Mouse (Mus musculus) embryonic facial prominence, embryonic 11.5 days (tissue): ENCODE data around the gene Sgsm1. TPM values are rescaled to one million over a fixed set of nuclear protein-coding genes. Genes with fewer than 3 reads are reported as not detected.
A peak's percentile ranks its signal among the peaks of the same experiment; 100 is the strongest.

Experiments used
- ATAC-seq: fragments of 200-750 bp; cut with Nextera tagmentation; replicated peaks from 2 replicates; pipeline ENCODE4 v1.8.0; 2017; ENCODE audit warnings: low read depth; ENCODE audit not compliant: insufficient number of reproducible peaks, low FRiP score, low TSS enrichment
- DNase-seq: peaks from one replicate; pipeline ENCODE4 v3.0.0-alpha.2; 2015; ENCODE audit warnings: low spot score
- H3K27ac ChIP-seq: fragments of 300-500 bp; sonication (generic); replicated peaks from 2 replicates; pipeline ENCODE4 v1.5.1; 2014; ENCODE audit warnings: mild to moderate bottlenecking, low read depth, low read length, control low read depth
- H3K27me3 ChIP-seq: fragments of 300-500 bp; sonication (generic); 2 replicates; pipeline ENCODE4 v1.6.1; 2014; ENCODE audit warnings: mild to moderate bottlenecking, low read length, moderate library complexity, mixed read lengths; ENCODE audit not compliant: control insufficient read depth, insufficient read depth
- H3K36me3 ChIP-seq: fragments of 300-500 bp; sonication (generic); replicated peaks from 2 replicates; pipeline ENCODE4 v1.6.1; 2014; ENCODE audit warnings: low read depth, mild to moderate bottlenecking, low read length, moderate library complexity, mixed read lengths; ENCODE audit not compliant: control insufficient read depth, insufficient read depth
- H3K4me1 ChIP-seq: fragments of 300-500 bp; sonication (generic); 2 replicates; pipeline ENCODE4 v1.6.1; 2014; ENCODE audit warnings: low read length, mixed read lengths; ENCODE audit not compliant: control insufficient read depth, insufficient read depth
- H3K4me2 ChIP-seq: fragments of 300-500 bp; sonication (generic); 2 replicates; pipeline ENCODE4 v1.6.1; 2014; ENCODE audit warnings: low read depth, mild to moderate bottlenecking, control low read depth, low read length, moderate library complexity
- H3K4me3 ChIP-seq: fragments of 300-500 bp; sonication (generic); 2 replicates; pipeline ENCODE4 v1.5.1; 2014; ENCODE audit warnings: low read depth, low read length, control low read depth
- H3K9ac ChIP-seq: fragments of 300-500 bp; sonication (generic); replicated peaks from 2 replicates; pipeline ENCODE4 v1.6.1; 2014; ENCODE audit warnings: mild to moderate bottlenecking, control low read depth, low read length
- H3K9me3 ChIP-seq: fragments of 300-500 bp; sonication (generic); replicated peaks from 2 replicates; pipeline ENCODE4 v1.6.1; 2016; ENCODE audit warnings: mild to moderate bottlenecking, low read length, inconsistent platforms, mixed read lengths; ENCODE audit not compliant: control insufficient read depth
- WGBS: fragments of 180-500 bp; shearing (Covaris S2); extraction: QIAGEN DNeasy Blood & Tissue Kit; methylation state at CpG from one replicate; pipeline ENCODE4 v1.1.7; 2014; 5-methylcytosine and 5-hydroxymethylcytosine counted together
- polyA plus RNA-seq: library from polyadenylated mRNA; unstranded; fragments of >200 nt; fragmentation: Nextera tagmentation; extraction: Ambion mirVana; gene quantifications from 2 replicates; pipeline ENCODE4 v1.2.1, GENCODE M21; 2014

Gene Sgsm1
- polyA plus RNA-seq, 1 experiment from 2014 or later, result 7.4 TPM

- 61% methylated on average over 22 of the region's 22 CpGs for WGBS
- H3K4me3 ChIP-seq, result peak overlapping the region; percentile 53
- no peaks in the 10 kb centered on the region for H3K36me3 ChIP-seq
- peak overlapping the region; percentile 88 for H3K4me2 ChIP-seq
- ATAC-seq, result no peak
- H3K9ac ChIP-seq, result no peak overlapping the region
- 0 out of 2 replicates have a peak, but pooled peaks cover 3% of the 10 kb centered on the region for H3K27me3 ChIP-seq
- H3K4me1 ChIP-seq, result no peaks in the 10 kb centered on the region; the same call in none of the 2 replicates
- no peak for DNase-seq
- H3K9me3 ChIP-seq, result no peaks in the 10 kb centered on the region
- no peak overlapping the region for H3K27ac ChIP-seq
These were observed 852 bp downstream of the Sgsm1 start for GRCm38 (mm10) chr5:113309491-113310376.

GRCm38 (mm10) chr5:113306750-113307477 lies 3.7 kb downstream of the Sgsm1 start:
- Histone ChIP-seq H3K27ac (peak overlapping the region; percentile 70), H3K4me2 (peak overlapping the region; percentile 78), H3K4me3 (peak overlapping the region; percentile 29), H3K4me1 (no peaks in the 10 kb centered on the region; the same call in none of the 2 replicates), H3K9me3 (no peaks in the 10 kb centered on the region), H3K27me3 (0 out of 2 replicates have a peak, but pooled peaks cover 3% of the 10 kb centered on the region), H3K36me3 (no peaks in the 10 kb centered on the region), H3K9ac (peak overlapping the region; percentile 39)
- DNase-seq (peak; percentile 89), ATAC-seq (peak; percentile 74)
- 3% methylated on average over 25 of the region's 25 CpGs for WGBS

DNA sequence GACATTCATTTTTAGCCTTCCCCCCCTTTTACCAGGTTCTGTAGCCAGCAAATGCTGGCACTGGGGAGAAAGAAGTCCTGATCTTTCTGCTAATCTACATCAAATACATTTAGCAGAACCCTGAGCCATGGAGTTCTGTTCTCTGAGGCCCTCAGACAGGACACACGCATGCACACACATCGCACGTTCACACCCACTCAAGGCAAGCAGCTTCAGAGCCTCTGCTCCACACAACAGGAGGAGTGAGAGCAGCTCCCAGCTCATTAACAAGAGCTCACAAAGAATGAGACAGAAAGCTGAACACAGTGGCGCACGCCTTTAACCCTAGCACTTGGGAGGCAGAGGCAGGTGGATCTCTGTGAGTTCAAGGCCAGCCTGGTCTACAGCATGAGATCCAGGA lies 6.1 kb downstream of the Sgsm1 start:
- Histone ChIP-seq H3K4me3 (no peak overlapping the region), H3K4me1 (no peaks in the 10 kb centered on the region; the same call in none of the 2 replicates), H3K36me3 (no peaks in the 10 kb centered on the region), H3K4me2 (no peak overlapping the region), H3K27me3 (0 out of 2 replicates have a peak, but pooled peaks cover 2% of the 10 kb centered on the region), H3K9ac (no peak overlapping the region), H3K27ac (no peak overlapping the region), H3K9me3 (no peaks in the 10 kb centered on the region)
- WGBS, result 90% methylated on average over 5 of the region's 5 CpGs
- ATAC-seq (no peak), DNase-seq (no peak)

GRCm38 (mm10) chr5:113301841-113302240 lies 8.7 kb downstream of the Sgsm1 start:
- H3K9ac ChIP-seq, result no peak overlapping the region
- no peak overlapping the region for H3K4me3 ChIP-seq
- H3K36me3 ChIP-seq, result no peaks in the 10 kb centered on the region
- 13% methylated on average over 13 of the region's 13 CpGs for WGBS
- H3K4me1 ChIP-seq, result no peaks in the 10 kb centered on the region; the same call in 1 of the 2 replicates
- ATAC-seq (no peak), DNase-seq (peak; percentile 36)
- no peak overlapping the region for H3K27ac ChIP-seq
- H3K27me3 ChIP-seq, result no peaks in the 10 kb centered on the region
- no peak overlapping the region for H3K4me2 ChIP-seq
- no peaks in the 10 kb centered on the region for H3K9me3 ChIP-seq

- Histone ChIP-seq H3K9me3 (no peaks in the 10 kb centered on the region), H3K36me3 (no peaks in the 10 kb centered on the region), H3K27ac (no peak overlapping the region), H3K4me3 (no peak overlapping the region), H3K27me3 (no peaks in the 10 kb centered on the region), H3K4me2 (no peak overlapping the region), H3K4me1 (no peaks in the 10 kb centered on the region), H3K9ac (no peak overlapping the region)
- no peak for ATAC-seq
- 86% methylated on average over 22 of the region's 22 CpGs for WGBS
- DNase-seq, result no peak
These were observed 10.3 kb downstream of the Sgsm1 start for GRCm38 (mm10) chr5:113300148-113300889.

DNA sequence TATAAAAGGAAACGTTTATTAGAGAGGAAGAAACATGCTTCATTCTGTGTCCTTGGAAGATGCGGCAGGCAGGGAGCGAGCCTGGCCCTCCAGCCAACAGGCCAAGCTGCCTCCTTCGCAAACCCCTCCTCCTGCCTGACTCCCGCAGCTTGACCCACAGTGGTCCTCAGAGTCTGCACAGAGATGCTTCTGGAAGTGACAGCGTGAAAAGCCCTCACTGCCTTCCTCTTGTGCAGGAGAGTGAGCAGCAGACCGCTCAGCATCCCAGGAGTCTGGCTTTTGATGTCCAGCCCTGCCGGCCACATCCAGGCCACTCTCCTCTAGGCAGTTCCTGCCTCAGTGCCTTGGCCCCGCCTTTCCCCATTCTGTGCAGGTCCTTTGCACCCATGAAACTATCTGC lies 11.2 kb downstream of the Sgsm1 start:
- ATAC-seq (no peak), DNase-seq (no peak)
- no peak overlapping the region for H3K9ac ChIP-seq
- no peaks in the 10 kb centered on the region for H3K4me1 ChIP-seq
- 45% methylated on average over 9 of the region's 9 CpGs for WGBS
- H3K27ac ChIP-seq, result no peak overlapping the region
- no peaks in the 10 kb centered on the region for H3K27me3 ChIP-seq
- H3K4me2 ChIP-seq, result no peak overlapping the region
- H3K36me3 ChIP-seq, result no peaks in the 10 kb centered on the region
- H3K4me3 ChIP-seq, result no peak overlapping the region
- no peaks in the 10 kb centered on the region for H3K9me3 ChIP-seq

DNA sequence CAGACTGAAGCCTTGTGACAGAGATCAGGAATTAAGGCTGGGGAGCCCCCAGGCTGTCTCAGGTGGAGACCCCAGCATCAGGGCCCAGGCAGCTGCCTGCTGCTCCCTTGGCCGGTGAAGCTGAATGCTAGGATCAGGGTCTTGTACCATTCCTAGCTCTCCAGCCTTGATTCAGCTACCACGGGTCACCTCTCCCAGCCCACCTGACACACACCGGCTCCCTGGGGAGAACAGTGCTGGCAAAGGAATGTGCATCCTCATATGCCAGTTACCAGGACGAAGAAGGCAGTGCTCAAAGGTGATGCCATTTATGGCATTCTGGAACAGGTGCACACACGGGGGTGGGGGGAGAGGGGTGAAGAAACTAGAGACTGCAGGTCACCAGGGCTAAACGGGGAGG lies 11.8 kb downstream of the Sgsm1 start:
- Histone ChIP-seq H3K4me1 (no peaks in the 10 kb centered on the region), H3K4me3 (no peak overlapping the region), H3K36me3 (no peaks in the 10 kb centered on the region), H3K9ac (no peak overlapping the region), H3K4me2 (no peak overlapping the region), H3K27ac (no peak overlapping the region), H3K27me3 (no peaks in the 10 kb centered on the region), H3K9me3 (no peaks in the 10 kb centered on the region)
- no peak for ATAC-seq
- DNase-seq, result no peak
- WGBS, result 69% methylated on average over 6 of the region's 6 CpGs
